Mouse (Mus musculus): ENCODE measurements around the gene Spem2. TPM values are rescaled to one million over a fixed set of nuclear protein-coding genes. Genes with fewer than 3 reads are reported as not detected.

Gene Spem2
- polyA plus RNA-seq, 1 experiment from 2014 or later = not detected

DNA sequence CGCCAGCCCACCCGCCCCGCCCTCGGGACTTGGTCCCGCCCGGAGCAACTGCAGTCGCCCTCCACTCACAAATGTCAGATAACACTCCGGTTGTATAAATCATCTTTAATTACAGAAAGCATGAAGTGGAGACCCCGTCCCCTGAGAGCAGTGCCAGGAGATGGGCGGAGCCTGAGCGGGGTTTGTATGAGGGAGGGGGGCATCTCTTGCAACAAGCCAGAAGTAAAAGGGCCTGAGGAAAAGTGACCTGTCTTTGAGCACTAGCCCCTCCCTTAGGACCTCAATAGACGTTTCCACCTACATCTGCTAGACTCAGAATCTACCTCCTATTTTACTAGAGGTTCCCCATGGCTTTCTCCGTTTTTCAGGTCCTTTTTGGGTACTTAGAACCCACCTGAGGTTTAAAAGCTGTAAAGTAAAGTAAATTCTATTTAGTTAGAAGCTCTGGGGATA, 22.3 kb downstream of the Spem2 start:
- H3K4me3 ChIP-seq = peak overlapping the region; percentile 66
- WGBS = 4% methylated on average over 13 of the region's 13 CpGs
- H3K27me3 ChIP-seq = peaks cover 9% of the 10 kb centered on the region
- H3K27ac ChIP-seq = no peak overlapping the region
- H3K4me2 ChIP-seq = peak overlapping the region; percentile 96
- peak overlapping the region; percentile 59; the same call in 1 of the 2 replicates for H3K9ac ChIP-seq
- H3K9me3 ChIP-seq (replicated peaks) = no peaks in the 10 kb centered on the region
- peaks cover 30% of the 10 kb centered on the region for H3K4me1 ChIP-seq (replicated peaks)
- no peak for ATAC-seq (replicated peaks; ENCODE audit: insufficient number of reproducible peaks, insufficient read depth, low FRiP score, low read depth)
- H3K36me3 ChIP-seq = no peaks in the 10 kb centered on the region

DNA sequence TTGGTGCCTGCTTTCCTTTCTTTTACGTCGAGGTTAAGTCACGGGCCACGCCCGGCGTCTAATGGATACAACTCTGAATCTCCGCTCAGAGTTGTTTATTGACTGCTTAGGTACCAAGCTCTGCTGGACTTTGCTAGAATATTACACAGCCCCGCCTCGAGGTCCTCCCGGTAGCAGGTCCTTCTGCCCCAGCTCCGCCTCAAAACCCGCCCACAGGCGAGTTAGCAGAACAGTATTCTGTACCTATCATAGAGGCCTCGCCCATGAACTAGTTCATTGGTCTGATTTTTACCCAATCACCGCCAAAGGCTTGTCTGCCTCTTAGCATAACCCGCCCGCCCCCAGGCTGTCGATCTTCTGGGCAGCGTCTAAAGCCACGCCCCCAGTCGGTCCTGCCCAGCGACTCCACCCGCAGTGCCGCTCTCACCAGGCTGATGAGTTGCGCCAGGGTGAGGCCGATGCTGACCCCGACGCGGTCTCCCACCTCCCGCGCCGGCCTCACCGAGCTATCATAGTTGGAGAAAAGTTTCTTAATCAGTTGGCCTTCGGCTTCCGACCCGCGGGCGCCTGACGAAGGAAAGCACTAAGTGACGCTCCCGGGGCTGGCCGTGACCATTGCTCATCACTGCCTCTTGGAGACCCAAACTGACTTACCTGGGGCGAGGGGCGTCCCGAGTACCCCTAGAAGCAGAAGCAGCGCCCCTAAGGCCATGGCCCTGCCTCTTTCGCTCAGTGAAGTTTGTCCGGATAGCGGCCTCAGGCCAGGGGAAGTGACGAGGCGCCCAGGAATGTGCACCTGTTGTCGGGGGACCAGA, 22.9 kb downstream of the Spem2 start, which contains the start of gene Chrnb1:
Gene Chrnb1 (minus strand): TSS at position 776 of the 815 bp plus-strand sequence.
- H3K36me3 ChIP-seq = no peaks in the 10 kb centered on the region
- peak within 1 kb of the TSS; percentile 62 for H3K27ac ChIP-seq
- peak; percentile 95 for ATAC-seq (replicated peaks; ENCODE audit: insufficient number of reproducible peaks, insufficient read depth, low FRiP score, low read depth)
- peaks cover 7% of the 10 kb centered on the region for H3K27me3 ChIP-seq
- H3K9me3 ChIP-seq (replicated peaks) = no peaks in the 10 kb centered on the region
- H3K4me1 ChIP-seq (replicated peaks) = peaks cover 24% of the 10 kb centered on the region
- peak within 1 kb of the TSS; percentile 66 for H3K4me3 ChIP-seq
- peak within 1 kb of the TSS; percentile 96 for H3K4me2 ChIP-seq
- WGBS = 2% methylated on average over 52 of the region's 52 CpGs
- H3K9ac ChIP-seq = peak within 1 kb of the TSS; percentile 59

DNA sequence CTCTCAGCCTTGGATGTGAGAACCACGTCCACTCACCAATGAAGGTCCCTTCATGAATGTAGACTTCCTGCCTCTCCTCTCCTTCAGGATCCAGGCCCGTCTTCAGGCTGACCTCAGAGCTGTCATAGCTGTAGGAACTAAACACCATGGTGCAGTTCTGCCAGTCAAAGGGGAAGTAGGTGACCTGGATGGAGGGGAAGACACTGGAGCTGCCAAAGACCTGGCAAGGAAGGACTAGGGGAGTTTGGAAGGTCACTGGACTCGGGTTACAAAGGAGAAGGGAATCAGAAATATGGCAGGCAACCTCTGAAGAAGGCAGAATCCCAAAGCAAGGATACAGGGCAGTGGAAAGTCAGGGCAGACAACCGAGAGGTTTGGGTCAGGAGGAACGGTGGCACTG, 24.8 kb downstream of the Spem2 start:
- Histone ChIP-seq H3K27ac (no peak overlapping the region), H3K9me3 (replicated peaks) (no peaks in the 10 kb centered on the region), H3K4me1 (replicated peaks) (peaks cover 11% of the 10 kb centered on the region), H3K4me3 (no peak overlapping the region), H3K27me3 (peaks cover 4% of the 10 kb centered on the region; the same call in 1 of the 2 replicates), H3K36me3 (no peaks in the 10 kb centered on the region), H3K9ac (no peak overlapping the region), H3K4me2 (no peak overlapping the region)
- WGBS = 62% methylated on average over 5 of the region's 5 CpGs
- ATAC-seq (replicated peaks; ENCODE audit: insufficient number of reproducible peaks, insufficient read depth, low FRiP score, low read depth) = no peak

DNA sequence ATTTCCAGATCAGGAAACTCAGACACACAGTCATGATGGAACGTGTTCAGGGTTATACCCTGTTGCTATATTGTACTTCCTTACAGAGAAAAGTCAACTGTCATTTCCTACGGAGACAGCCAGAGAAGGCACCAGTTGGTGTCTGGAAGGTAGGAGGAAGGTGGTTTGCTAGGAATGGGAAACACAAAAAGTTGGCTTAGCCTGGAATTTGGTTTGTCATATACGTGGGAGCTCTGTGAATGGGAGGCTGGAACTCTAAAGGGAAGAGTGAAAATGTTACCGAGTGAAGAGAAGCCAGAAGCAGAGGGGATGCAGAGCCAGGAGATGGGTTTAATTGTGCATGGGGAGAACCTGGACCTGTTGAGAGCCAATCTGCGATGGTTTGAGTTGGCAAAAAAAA, 26.8 kb downstream of the Spem2 start:
- Histone ChIP-seq H3K9ac (no peak overlapping the region), H3K4me2 (no peak overlapping the region), H3K36me3 (no peaks in the 10 kb centered on the region), H3K4me3 (no peak overlapping the region), H3K4me1 (replicated peaks) (peaks cover 11% of the 10 kb centered on the region), H3K27ac (no peak overlapping the region), H3K9me3 (replicated peaks) (no peaks in the 10 kb centered on the region), H3K27me3 (no peaks in the 10 kb centered on the region)
- no peak for ATAC-seq (replicated peaks; ENCODE audit: insufficient number of reproducible peaks, insufficient read depth, low FRiP score, low read depth)
- WGBS = 60% methylated on average over 5 of the region's 5 CpGs

DNA sequence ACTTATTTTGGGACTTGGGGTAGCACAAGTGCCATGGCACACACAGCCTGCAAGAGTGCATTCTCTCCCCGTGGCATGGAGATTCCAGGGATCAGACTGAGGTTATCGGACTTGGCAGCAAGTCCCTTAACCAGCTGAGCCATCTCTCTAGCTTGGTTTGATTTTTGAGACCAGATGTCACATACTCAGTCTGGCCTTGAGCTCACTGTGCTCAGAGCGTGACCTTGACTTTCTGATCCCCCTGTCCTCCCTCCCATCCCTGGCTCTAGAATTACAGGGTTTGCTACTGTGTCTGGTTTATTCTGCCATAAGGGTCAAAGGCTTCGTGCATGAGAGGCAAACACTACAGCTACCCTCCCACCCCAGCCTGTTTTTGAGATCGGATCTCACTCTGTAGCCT, 28.8 kb downstream of the Spem2 start:
- Histone ChIP-seq H3K4me1 (replicated peaks) (peaks cover 7% of the 10 kb centered on the region; the same call in 1 of the 2 replicates), H3K36me3 (no peaks in the 10 kb centered on the region), H3K27me3 (no peaks in the 10 kb centered on the region), H3K4me3 (no peak overlapping the region), H3K9me3 (replicated peaks) (no peaks in the 10 kb centered on the region), H3K27ac (no peak overlapping the region), H3K4me2 (no peak overlapping the region), H3K9ac (no peak overlapping the region)
- no peak for ATAC-seq (replicated peaks; ENCODE audit: insufficient number of reproducible peaks, insufficient read depth, low FRiP score, low read depth)
- WGBS = 45% methylated on average over 5 of the region's 5 CpGs

DNA sequence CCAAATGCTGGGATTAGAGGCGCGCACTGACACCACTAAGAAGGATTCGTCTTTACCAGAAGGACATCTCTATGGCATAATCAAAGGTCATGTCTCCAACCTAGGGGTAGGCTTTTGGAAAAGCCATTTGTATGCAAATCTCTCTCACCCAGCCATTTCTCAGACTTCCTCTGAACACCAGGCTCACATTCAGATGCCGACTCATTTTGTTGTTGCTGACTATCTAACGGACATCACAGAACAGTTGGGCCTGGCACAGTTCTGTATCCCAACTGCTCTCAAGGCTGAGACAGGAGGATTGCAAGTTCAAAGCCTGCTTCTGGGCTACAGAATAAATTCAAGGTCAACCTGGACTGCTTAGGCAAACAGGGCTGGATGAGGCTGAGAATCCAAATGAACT, 31.0 kb downstream of the Spem2 start:
- ATAC-seq (replicated peaks; ENCODE audit: insufficient number of reproducible peaks, insufficient read depth, low FRiP score, low read depth) = no peak
- H3K4me1 ChIP-seq (replicated peaks) = peaks cover 7% of the 10 kb centered on the region; the same call in 1 of the 2 replicates
- 86% methylated on average over 5 of the region's 5 CpGs for WGBS
- no peak overlapping the region for H3K27ac ChIP-seq
- H3K9ac ChIP-seq = no peak overlapping the region
- no peaks in the 10 kb centered on the region for H3K9me3 ChIP-seq (replicated peaks)
- no peak overlapping the region for H3K4me3 ChIP-seq
- no peaks in the 10 kb centered on the region for H3K36me3 ChIP-seq
- no peak overlapping the region for H3K4me2 ChIP-seq
- H3K27me3 ChIP-seq = no peaks in the 10 kb centered on the region

DNA sequence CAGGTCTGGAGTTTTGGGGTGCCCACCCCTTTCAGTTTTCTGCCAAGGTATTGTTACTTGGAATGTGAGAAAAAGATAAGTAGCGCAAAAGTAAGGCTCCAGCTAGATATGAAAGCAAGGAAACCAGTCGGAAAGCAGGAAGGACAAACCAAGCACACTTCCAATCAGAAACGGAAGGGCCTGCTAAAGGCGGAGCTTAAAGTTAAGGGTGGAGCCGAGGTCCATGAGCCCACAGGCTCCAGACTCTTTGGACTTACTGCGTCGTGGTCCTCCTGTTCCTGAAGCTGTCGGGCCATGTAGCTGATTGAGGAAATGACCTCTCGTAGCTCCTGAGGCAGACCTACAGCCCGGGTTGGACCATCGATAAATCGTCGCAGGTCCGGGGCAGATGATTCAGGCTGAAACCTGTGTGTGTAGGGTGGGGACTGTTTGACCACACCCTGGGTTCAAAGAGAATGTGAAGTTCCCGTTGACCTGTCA, 33.4 kb downstream of the Spem2 start:
- H3K27me3 ChIP-seq = no peaks in the 10 kb centered on the region
- peaks cover 7% of the 10 kb centered on the region; the same call in 1 of the 2 replicates for H3K4me1 ChIP-seq (replicated peaks)
- H3K9ac ChIP-seq = no peak overlapping the region
- H3K4me3 ChIP-seq = peak overlapping the region; percentile 30
- H3K9me3 ChIP-seq (replicated peaks) = no peaks in the 10 kb centered on the region
- ATAC-seq (replicated peaks; ENCODE audit: insufficient number of reproducible peaks, insufficient read depth, low FRiP score, low read depth) = no peak
- no peaks in the 10 kb centered on the region for H3K36me3 ChIP-seq
- peak overlapping the region; percentile 57 for H3K4me2 ChIP-seq
- WGBS = 26% methylated on average over 15 of the region's 15 CpGs
- no peak overlapping the region for H3K27ac ChIP-seq

DNA sequence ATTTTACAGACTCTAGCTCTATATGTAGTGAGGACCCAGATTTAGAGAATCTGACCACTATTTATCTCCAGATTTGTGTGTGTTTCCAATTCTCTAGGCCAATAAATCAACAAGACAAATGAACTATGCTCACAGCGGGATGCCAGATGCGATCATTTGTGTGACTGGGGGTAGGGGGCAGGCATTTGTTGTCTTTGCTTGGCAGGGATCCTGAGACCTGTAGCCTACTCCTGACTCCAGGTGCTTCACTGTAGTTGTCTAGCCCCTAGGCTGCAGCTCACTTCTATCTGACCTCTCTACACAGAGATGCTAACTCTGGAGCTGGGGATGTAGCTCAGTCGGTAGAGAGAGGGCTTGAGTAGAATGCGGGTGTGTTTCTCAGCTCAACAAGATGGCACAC, 36.4 kb downstream of the Spem2 start:
- Histone ChIP-seq H3K9ac (no peak overlapping the region), H3K36me3 (no peaks in the 10 kb centered on the region), H3K4me2 (no peak overlapping the region), H3K4me3 (no peak overlapping the region), H3K9me3 (replicated peaks) (no peaks in the 10 kb centered on the region), H3K27ac (no peak overlapping the region), H3K4me1 (replicated peaks) (peaks cover 26% of the 10 kb centered on the region), H3K27me3 (no peaks in the 10 kb centered on the region)
- WGBS = 36% methylated on average over 4 of the region's 4 CpGs
- ATAC-seq (replicated peaks; ENCODE audit: insufficient number of reproducible peaks, insufficient read depth, low FRiP score, low read depth) = no peak

DNA sequence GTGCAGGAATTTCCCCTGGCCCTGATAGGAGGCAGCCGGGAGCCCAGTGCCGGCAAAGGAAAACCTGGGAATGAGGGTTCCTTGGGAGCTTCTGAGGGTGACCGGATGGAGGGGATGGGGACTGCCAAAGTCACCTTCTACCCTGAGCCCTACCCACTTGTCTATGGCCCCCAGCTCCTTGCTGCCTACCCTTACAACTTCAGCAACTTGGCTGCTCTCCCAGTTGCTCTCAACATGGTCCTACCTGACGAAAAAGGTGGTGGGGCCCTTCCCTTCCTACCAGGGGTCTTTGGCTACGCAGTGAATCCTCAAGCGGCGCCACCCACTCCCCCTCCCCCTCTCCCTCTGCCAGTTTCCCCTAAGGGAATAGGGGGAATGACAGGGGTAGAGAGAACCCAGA, 39.3 kb downstream of the Spem2 start:
- Histone ChIP-seq H3K9me3 (replicated peaks) (no peaks in the 10 kb centered on the region), H3K4me2 (no peak overlapping the region), H3K4me3 (no peak overlapping the region), H3K27me3 (no peaks in the 10 kb centered on the region), H3K27ac (no peak overlapping the region), H3K36me3 (0 out of 2 replicates have a peak, but pooled peaks cover 7% of the 10 kb centered on the region), H3K9ac (no peak overlapping the region), H3K4me1 (replicated peaks) (peaks cover 29% of the 10 kb centered on the region)
- WGBS = 40% methylated on average over 7 of the region's 7 CpGs
- 0 out of 2 replicates have a peak, but pooled peaks have one; percentile 20 for ATAC-seq (replicated peaks; ENCODE audit: insufficient number of reproducible peaks, insufficient read depth, low FRiP score, low read depth)

DNA sequence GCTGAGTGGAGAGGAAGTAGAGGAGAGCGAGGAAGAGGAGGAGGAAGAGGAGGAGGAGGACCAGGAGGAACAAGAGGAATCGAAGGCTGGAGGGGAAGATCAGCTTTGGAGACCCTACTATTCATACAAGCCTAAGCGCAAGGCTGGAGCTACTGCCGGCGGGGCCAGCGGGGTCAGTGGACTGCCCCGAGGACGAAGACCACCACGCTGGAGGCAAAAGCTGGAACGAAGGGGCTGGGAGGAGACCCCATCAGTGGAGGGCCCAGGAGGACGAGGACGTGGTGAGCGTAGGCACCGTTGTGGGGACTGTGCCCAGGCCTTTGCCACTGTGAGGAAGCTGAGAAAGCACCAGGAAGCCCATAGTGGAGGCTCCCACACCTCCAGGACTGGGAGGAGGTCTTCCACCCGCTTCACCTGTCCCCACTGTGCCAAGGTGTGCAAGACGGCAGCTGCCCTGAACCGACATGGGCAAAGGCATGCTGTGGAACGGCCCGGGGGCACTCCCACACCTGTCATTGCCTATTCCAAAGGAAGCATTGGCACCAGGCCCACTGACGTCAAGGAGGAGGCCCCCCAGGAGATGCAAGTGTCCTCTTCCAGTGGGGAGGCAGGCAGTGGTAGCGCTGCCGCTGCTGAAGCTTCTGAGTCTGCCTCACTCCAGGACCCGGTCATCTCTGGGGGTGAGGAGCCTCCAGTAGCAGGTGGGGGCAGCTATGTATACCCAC, 39.8 kb downstream of the Spem2 start:
- no peak overlapping the region for H3K9ac ChIP-seq
- peaks cover 29% of the 10 kb centered on the region for H3K4me1 ChIP-seq (replicated peaks)
- H3K4me3 ChIP-seq = no peak overlapping the region
- H3K36me3 ChIP-seq = 0 out of 2 replicates have a peak, but pooled peaks cover 7% of the 10 kb centered on the region
- no peak overlapping the region for H3K27ac ChIP-seq
- no peaks in the 10 kb centered on the region for H3K27me3 ChIP-seq
- 66% methylated on average over 23 of the region's 23 CpGs for WGBS
- no peak for ATAC-seq (replicated peaks; ENCODE audit: insufficient number of reproducible peaks, insufficient read depth, low FRiP score, low read depth)
- no peaks in the 10 kb centered on the region for H3K9me3 ChIP-seq (replicated peaks)
- no peak overlapping the region for H3K4me2 ChIP-seq

DNA sequence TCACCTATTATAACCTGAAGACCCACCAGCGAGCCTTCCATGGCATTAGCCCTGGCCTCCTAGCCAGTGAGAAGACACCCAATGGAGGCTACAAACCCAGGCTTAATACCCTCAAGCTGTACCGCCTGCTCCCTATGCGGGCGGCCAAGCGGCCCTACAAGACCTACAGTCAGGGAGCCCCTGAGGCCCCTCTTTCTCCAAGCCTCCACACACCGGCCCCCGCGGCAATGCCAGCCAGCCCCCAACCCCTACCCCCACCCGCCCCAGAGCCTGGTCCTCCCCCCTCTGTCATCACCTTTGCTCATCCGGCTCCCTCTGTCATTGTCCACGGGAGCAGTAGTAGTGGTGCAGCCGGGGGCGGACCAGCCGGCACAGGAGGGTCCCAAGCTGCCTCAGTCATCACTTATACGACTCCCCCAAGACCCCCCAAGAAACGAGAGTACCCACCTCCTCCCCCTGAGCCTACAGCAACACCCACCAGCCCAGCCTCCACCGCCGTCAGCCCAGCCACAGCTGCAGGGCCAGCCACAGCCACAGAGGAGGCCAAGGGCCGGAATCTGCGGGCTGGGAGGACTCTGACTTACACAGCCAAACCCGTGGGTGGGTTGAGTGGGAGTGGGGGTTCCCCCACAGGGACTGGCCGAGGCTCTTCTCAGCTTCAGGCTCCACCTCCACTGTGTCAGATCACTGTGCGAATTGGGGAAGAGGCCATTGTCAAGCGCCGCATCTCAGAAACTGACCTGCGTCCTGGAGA, 40.6 kb downstream of the Spem2 start:
- no peak for ATAC-seq (replicated peaks; ENCODE audit: insufficient number of reproducible peaks, insufficient read depth, low FRiP score, low read depth)
- H3K4me1 ChIP-seq (replicated peaks) = peaks cover 29% of the 10 kb centered on the region
- H3K36me3 ChIP-seq = peaks cover 10% of the 10 kb centered on the region; the same call in 1 of the 2 replicates
- H3K27me3 ChIP-seq = no peaks in the 10 kb centered on the region
- H3K9me3 ChIP-seq (replicated peaks) = no peaks in the 10 kb centered on the region
- no peak overlapping the region for H3K27ac ChIP-seq
- 58% methylated on average over 26 of the region's 26 CpGs for WGBS
- H3K9ac ChIP-seq = no peak overlapping the region
- H3K4me3 ChIP-seq = no peak overlapping the region
- no peak overlapping the region for H3K4me2 ChIP-seq

All from heart, embryonic 15.5 days (tissue).